Mouse (Mus musculus) liver, adult 2 months (tissue): ENCODE measurements around the gene Kifc5b. TPM values are rescaled to one million over a fixed set of nuclear protein-coding genes. Genes with fewer than 3 reads are reported as not detected.

Experiments used
- DNase-seq: peaks from one replicate; pipeline ENCODE4 v3.0.0-alpha.2; 2011; ENCODE audit warnings: low read depth, low spot score; ENCODE audit errors: extremely low read depth
- H3K27ac ChIP-seq: fragments of 200-500 bp; replicated peaks from 2 replicates; pipeline ENCODE4 v1.5.1; 2012; ENCODE audit warnings: low read depth, mild to moderate bottlenecking, control low read depth, inconsistent platforms, low read length; ENCODE audit not compliant: insufficient read depth
- H3K27me3 ChIP-seq: fragments of 200-500 bp; 2 replicates; pipeline ENCODE4 v1.6.1; 2012; ENCODE audit warnings: mild to moderate bottlenecking, moderate library complexity, low read length, inconsistent platforms; ENCODE audit not compliant: control insufficient read depth, insufficient read depth
- H3K36me3 ChIP-seq: fragments of 200-500 bp; 2 replicates; pipeline ENCODE4 v1.6.1; 2012; ENCODE audit warnings: low read length, inconsistent platforms; ENCODE audit not compliant: control insufficient read depth, insufficient read depth
- H3K4me1 ChIP-seq: fragments of 200-500 bp; 2 replicates; pipeline ENCODE4 v1.6.1; 2011; ENCODE audit warnings: low read length; ENCODE audit not compliant: control insufficient read depth, insufficient read depth
- H3K4me3 ChIP-seq: fragments of 200-500 bp; 2 replicates; pipeline ENCODE4 v1.5.1; 2011; ENCODE audit warnings: low read depth, mild to moderate bottlenecking, control low read depth, low read length, moderate library complexity; ENCODE audit not compliant: insufficient read depth
- H3K79me2 ChIP-seq: fragments of 200-500 bp; 2 replicates; pipeline ENCODE4 v1.6.1; 2012; ENCODE audit warnings: inconsistent platforms, mild to moderate bottlenecking, low read length, moderate library complexity; ENCODE audit not compliant: control insufficient read depth, insufficient read depth
- H3K9ac ChIP-seq: fragments of 200-500 bp; 2 replicates; pipeline ENCODE4 v1.6.1; 2012; ENCODE audit warnings: low read depth, mild to moderate bottlenecking, control low read depth, inconsistent platforms, low read length
- CTCF ChIP-seq: fragments of 200-500 bp; IDR thresholded peaks from 2 replicates; pipeline ENCODE4 v1.5.1; 2011; ENCODE audit warnings: low read depth, low read length, control low read depth
- POLR2A ChIP-seq: fragments of 200-500 bp; IDR thresholded peaks from 2 replicates; pipeline ENCODE4 v1.6.1; 2011; ENCODE audit warnings: low read length, control low read depth; ENCODE audit not compliant: insufficient read depth; ENCODE audit errors: extremely low read depth
- WGBS: fragments of 180-500 bp; shearing (Covaris S2); methylation state at CpG from one replicate; pipeline ENCODE4 v1.1.7; 2018; 5-methylcytosine and 5-hydroxymethylcytosine counted together
- polyA plus RNA-seq: library from polyadenylated mRNA; depleted of rRNA; stranded (reverse); fragments of >200 nt; gene quantifications from 2 replicates; pipeline ENCODE4 v1.2.3, GENCODE M21; 2012
- total RNA-seq: library from RNA; depleted of rRNA; stranded (reverse); fragments of >200 nt; gene quantifications from 2 replicates; pipeline ENCODE4 v1.2.3, GENCODE M21; 2014

Kifc5b gene
- total and polyA plus RNA-seq, 2 experiments, result 0.45 to 0.55 TPM

GRCm38 (mm10) chr17:26941031-26941789, 24.3 kb downstream of the Kifc5b start, which contains the start of gene Syngap1:
TSS of gene Syngap1 (plus strand) at chr17:26941253.
- Histone ChIP-seq H3K27me3 (no peaks in the 10 kb centered on the region), H3K9ac (peak within 1 kb of the TSS; percentile 92; the same call in 1 of the 2 replicates), H3K27ac (peak within 1 kb of the TSS; percentile 76), H3K79me2 (no peaks in the 10 kb centered on the region; the same call in 1 of the 2 replicates), H3K4me1 (peaks cover 10% of the 10 kb centered on the region), H3K36me3 (no peaks in the 10 kb centered on the region), H3K4me3 (no peak within 1 kb of the TSS)
- TF ChIP-seq CTCF (no peak), POLR2A (no peak)
- DNase-seq, result no peak
- 13% methylated on average over 17 of the region's 24 CpGs for WGBS

GRCm38 (mm10) chr17:26941841-26942570, 25.1 kb downstream of the Kifc5b start:
- Histone ChIP-seq H3K36me3 (no peaks in the 10 kb centered on the region), H3K27me3 (no peaks in the 10 kb centered on the region), H3K79me2 (no peaks in the 10 kb centered on the region; the same call in 1 of the 2 replicates), H3K4me1 (peaks cover 13% of the 10 kb centered on the region), H3K27ac (no peak overlapping the region), H3K9ac (no peak overlapping the region), H3K4me3 (no peak overlapping the region)
- 50% methylated on average over 4 of the region's 4 CpGs for WGBS
- DNase-seq, result no peak
- TF ChIP-seq CTCF (no peak), POLR2A (no peak)

GRCm38 (mm10) chr17:26945824-26946495, 29.1 kb downstream of the Kifc5b start:
- Histone ChIP-seq H3K27me3 (no peaks in the 10 kb centered on the region), H3K4me3 (peak overlapping the region; percentile 64), H3K36me3 (no peaks in the 10 kb centered on the region), H3K9ac (peak overlapping the region; percentile 71), H3K27ac (peak overlapping the region; percentile 10; the same call in 1 of the 2 replicates), H3K4me1 (peaks cover 4% of the 10 kb centered on the region; the same call in 1 of the 2 replicates), H3K79me2 (no peaks in the 10 kb centered on the region)
- peak; percentile 3 for DNase-seq
- 59% methylated on average over 13 of the region's 13 CpGs for WGBS
- TF ChIP-seq POLR2A (no peak), CTCF (no peak)

GRCm38 (mm10) chr17:26946567-26946966, 29.7 kb downstream of the Kifc5b start:
- H3K9ac ChIP-seq, result peak overlapping the region; percentile 71
- WGBS, result 1% methylated on average over 36 of the region's 37 CpGs
- DNase-seq, result peak; percentile 47
- no peaks in the 10 kb centered on the region for H3K79me2 ChIP-seq
- TF ChIP-seq POLR2A, result 0 out of 2 replicates have a peak, but pooled peaks have one; percentile 33
- TF ChIP-seq CTCF, result peak; percentile 51
- H3K36me3 ChIP-seq, result no peaks in the 10 kb centered on the region
- peaks cover 4% of the 10 kb centered on the region; the same call in 1 of the 2 replicates for H3K4me1 ChIP-seq
- H3K27ac ChIP-seq, result peak overlapping the region; percentile 10; the same call in 1 of the 2 replicates
- peak overlapping the region; percentile 64 for H3K4me3 ChIP-seq
- no peaks in the 10 kb centered on the region for H3K27me3 ChIP-seq

- Histone ChIP-seq H3K9ac (no peak overlapping the region), H3K4me1 (peaks cover 4% of the 10 kb centered on the region; the same call in 1 of the 2 replicates), H3K4me3 (no peak overlapping the region), H3K36me3 (no peaks in the 10 kb centered on the region), H3K27me3 (no peaks in the 10 kb centered on the region), H3K27ac (no peak overlapping the region), H3K79me2 (no peaks in the 10 kb centered on the region)
- DNase-seq, result no peak
- 84% methylated on average over 12 of the region's 12 CpGs for WGBS
- TF ChIP-seq CTCF (no peak), POLR2A (no peak)
Measured at GRCm38 (mm10) chr17:26947231-26948100, 30.6 kb downstream of the Kifc5b start.
